ENCODE assay signal across 10 mouse cellular contexts in the genomic region with DNA sequence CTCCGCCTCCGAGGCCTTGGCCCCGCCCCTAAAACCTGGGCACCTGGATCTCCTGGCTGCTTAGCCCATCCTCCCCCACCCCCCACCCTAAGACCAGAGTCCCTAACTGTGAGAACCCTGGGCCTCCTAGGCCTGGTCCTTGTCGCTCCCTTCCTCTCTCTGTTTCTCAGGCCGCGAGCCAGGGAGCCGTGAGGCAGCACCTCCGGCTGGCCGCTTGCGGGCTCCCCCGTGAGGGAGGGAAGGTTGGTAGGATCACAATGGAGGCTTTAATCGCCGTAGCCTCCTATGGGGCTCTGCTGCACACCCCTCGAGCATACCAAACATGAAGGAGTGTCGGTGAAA. TPM values are rescaled to one million over a fixed set of nuclear protein-coding genes. Genes with fewer than 3 reads are reported as not detected.
DNase-seq lines count a peak whose midpoint lies in the region; ATAC-seq and TF ChIP-seq lines count a peak whose summit lies in the region.
"Had no signal": no experiment of that assay in that cellular context is flagged by ENCODE, and none has a peak within 500 bp of the region (broad histone marks: within the 10 kb centered on the region; RNA-seq: fewer than 3 reads in every experiment).

No protein-coding gene starts in this region.

- no peak for TF ChIP-seq POLR2A in brain, embryonic 14.5 days (IDR thresholded peaks at IDR 0.05; ENCODE audit: borderline replicate concordance, extremely low read depth, insufficient read depth, insufficient read length, poor library complexity, severe bottlenecking)

- no peaks in the 10 kb centered on the region for H3K9me3 ChIP-seq in heart, postnatal 0 days (replicated peaks; ENCODE audit: control insufficient read depth, low read length)
- no peaks in the 10 kb centered on the region for H3K9me3 ChIP-seq in hindbrain, embryonic 14.5 days (ENCODE audit: control insufficient read depth, low read length)
- H3K9me3 ChIP-seq in midbrain, embryonic 12.5 days, result no peaks in the 10 kb centered on the region

- no peak for ATAC-seq in heart, postnatal 0 days (ENCODE audit: insufficient read depth, low read depth)
- ATAC-seq in hindbrain, embryonic 14.5 days (ENCODE audit: low FRiP score), result no peak
- ATAC-seq in midbrain, embryonic 12.5 days (ENCODE audit: low FRiP score, low read depth), result no peak

- 0 out of 2 replicates have a peak, but pooled peaks have one; percentile 5 for TF ChIP-seq EP300 in heart, postnatal 0 days (IDR thresholded peaks at IDR 0.05; ENCODE audit: low read depth)

- H3K27ac ChIP-seq in heart, postnatal 0 days (ENCODE audit: low read depth), result peak overlapping the region; percentile 93
- H3K27ac ChIP-seq in hindbrain, embryonic 14.5 days, result peak overlapping the region; percentile 91
- H3K27ac ChIP-seq in midbrain, embryonic 12.5 days (replicated peaks), result peak overlapping the region; percentile 88

- DNase-seq in heart, postnatal 0 days (ENCODE audit: low spot score), result no peak
- no peak for DNase-seq in heart, adult 11 months
- DNase-seq in brain, embryonic 14.5 days (ENCODE audit: low read depth), result no peak
- DNase-seq in hindbrain, embryonic 14.5 days (ENCODE audit: low spot score), result no peak
- no peak for DNase-seq in spleen, postnatal 4 days (ENCODE audit: low spot score in 2 of 2)
- no peak for DNase-seq in right cerebral cortex, postnatal 10 days (ENCODE audit: low spot score in 2 of 2)
- no peak for DNase-seq in thymus, postnatal 4 days

- H3K4me3 ChIP-seq in heart, postnatal 0 days (ENCODE audit: low read depth, low read length), result peak overlapping the region; percentile 78
- H3K4me3 ChIP-seq in hindbrain, embryonic 14.5 days (replicated peaks; ENCODE audit: low read length), result peak overlapping the region; percentile 62
- peak overlapping the region; percentile 85 for H3K4me3 ChIP-seq in midbrain, embryonic 12.5 days

- H3K27me3 ChIP-seq in heart, postnatal 0 days (ENCODE audit: control insufficient read depth, insufficient read depth, low read length), result no peaks in the 10 kb centered on the region
- no peaks in the 10 kb centered on the region for H3K27me3 ChIP-seq in hindbrain, embryonic 14.5 days (ENCODE audit: control insufficient read depth, insufficient read depth, low read length)
- no peaks in the 10 kb centered on the region for H3K27me3 ChIP-seq in midbrain, embryonic 12.5 days
- H3K27me3 ChIP-seq: Patski had no signal

- H3K9ac ChIP-seq in heart, postnatal 0 days (replicated peaks; ENCODE audit: low read depth, low read length), result peak overlapping the region; percentile 68
- H3K9ac ChIP-seq in hindbrain, embryonic 14.5 days, result peak overlapping the region; percentile 68
- H3K9ac ChIP-seq in midbrain, embryonic 12.5 days (replicated peaks), result peak overlapping the region; percentile 82

- peak overlapping the region; percentile 68 for H3K4me2 ChIP-seq in heart, postnatal 0 days (ENCODE audit: low read depth, low read length)
- H3K4me2 ChIP-seq in hindbrain, embryonic 14.5 days (replicated peaks), result peak overlapping the region; percentile 81
- H3K4me2 ChIP-seq in midbrain, embryonic 12.5 days (replicated peaks), result peak overlapping the region; percentile 67

- under 1% methylated on average over 15 of the region's 15 CpGs for WGBS in heart, postnatal 0 days
- 0% methylated on average over 12 of the region's 15 CpGs for WGBS in hindbrain, embryonic 14.5 days
- 1% methylated on average over 15 of the region's 15 CpGs for WGBS in midbrain, embryonic 12.5 days

- H3K36me3 ChIP-seq in heart, postnatal 0 days (replicated peaks; ENCODE audit: control insufficient read depth, insufficient read depth, low read length), result peaks cover 7% of the 10 kb centered on the region
- peaks cover 3% of the 10 kb centered on the region for H3K36me3 ChIP-seq in hindbrain, embryonic 14.5 days (replicated peaks; ENCODE audit: control insufficient read depth, insufficient read depth)
- H3K36me3 ChIP-seq in midbrain, embryonic 12.5 days, result peaks cover 8% of the 10 kb centered on the region

- TF ChIP-seq CTCF in heart, postnatal 0 days (IDR thresholded peaks at IDR 0.05; ENCODE audit: low read depth), result peak; percentile 22
- TF ChIP-seq CTCF in brain, embryonic 14.5 days (IDR thresholded peaks at IDR 0.05; ENCODE audit: borderline replicate concordance, extremely low read depth, insufficient read depth, insufficient read length), result peak; percentile 8; the same call in 1 of the 2 replicates

- peaks cover 27% of the 10 kb centered on the region for H3K4me1 ChIP-seq in heart, postnatal 0 days (ENCODE audit: control insufficient read depth, insufficient read depth)
- H3K4me1 ChIP-seq in hindbrain, embryonic 14.5 days (replicated peaks; ENCODE audit: control insufficient read depth, insufficient read depth, low read length), result peaks cover 31% of the 10 kb centered on the region
- H3K4me1 ChIP-seq in midbrain, embryonic 12.5 days, result peaks cover 62% of the 10 kb centered on the region

RNA-seq across cellular contexts. Expression of gene Mtmr4, which starts 0.4 kb away (rescaled TPM):
- 12.4 and 17.3 TPM in 2 replicates for total RNA-seq in heart, postnatal 0 days (2014; rRNA removed; ENCODE audit: low replicate concordance)
- polyA plus RNA-seq in heart, postnatal 0 days (2015; fragmentation: Nextera tagmentation; extraction: Ambion mirVana), result 6.0 and 7.0 TPM in 2 replicates
- polyA plus RNA-seq in brain, embryonic 14.5 days (2012; rRNA removed), result 72.7 and 80.3 TPM in 2 replicates
- 53.4 and 68.7 TPM in 2 replicates for polyA plus RNA-seq in hindbrain, embryonic 14.5 days (2014; fragmentation: Nextera tagmentation; extraction: Ambion mirVana)
- 76.9 and 87.9 TPM in 2 replicates for polyA plus RNA-seq in midbrain, embryonic 12.5 days (2016; fragmentation: Nextera tagmentation; extraction: Ambion mirVana)

RNA-seq across cellular contexts. Expression of gene Sept4, which starts 23.6 kb away (rescaled TPM):
- total RNA-seq in heart, postnatal 0 days (2014; rRNA removed; ENCODE audit: low replicate concordance), result 13.9 and 20.6 TPM in 2 replicates
- polyA plus RNA-seq in heart, postnatal 0 days (2015; fragmentation: Nextera tagmentation; extraction: Ambion mirVana), result 47.8 and 49.1 TPM in 2 replicates
- 17.0 and 19.4 TPM in 2 replicates for polyA plus RNA-seq in brain, embryonic 14.5 days (2012; rRNA removed)
- 26.2 and 29.6 TPM in 2 replicates for polyA plus RNA-seq in hindbrain, embryonic 14.5 days (2014; fragmentation: Nextera tagmentation; extraction: Ambion mirVana)
- 12.5 and 14.3 TPM in 2 replicates for polyA plus RNA-seq in midbrain, embryonic 12.5 days (2016; fragmentation: Nextera tagmentation; extraction: Ambion mirVana)

RNA-seq across cellular contexts. Expression of gene Hsf5, which starts 24.6 kb away (rescaled TPM):
- total RNA-seq in heart, postnatal 0 days (2014; rRNA removed; ENCODE audit: low replicate concordance), result not detected in 2 replicates
- 0.03 TPM in 1 of 2 replicates, not detected in the other for polyA plus RNA-seq in heart, postnatal 0 days (2015; fragmentation: Nextera tagmentation; extraction: Ambion mirVana)
- 0.23 and 0.26 TPM in 2 replicates for polyA plus RNA-seq in brain, embryonic 14.5 days (2012; rRNA removed)
- 0.31 and 0.33 TPM in 2 replicates for polyA plus RNA-seq in hindbrain, embryonic 14.5 days (2014; fragmentation: Nextera tagmentation; extraction: Ambion mirVana)
- 0.36 and 0.38 TPM in 2 replicates for polyA plus RNA-seq in midbrain, embryonic 12.5 days (2016; fragmentation: Nextera tagmentation; extraction: Ambion mirVana)

RNA-seq across cellular contexts. Expression of gene Gm11492, which starts 25.9 kb away (rescaled TPM):
- total RNA-seq in heart, postnatal 0 days (2014; rRNA removed; ENCODE audit: low replicate concordance), result not detected in 2 replicates
- polyA plus RNA-seq in heart, postnatal 0 days (2015; fragmentation: Nextera tagmentation; extraction: Ambion mirVana), result not detected in 2 replicates
- not detected in 2 replicates for polyA plus RNA-seq in brain, embryonic 14.5 days (2012; rRNA removed)
- not detected in 2 replicates for polyA plus RNA-seq in hindbrain, embryonic 14.5 days (2014; fragmentation: Nextera tagmentation; extraction: Ambion mirVana)
- polyA plus RNA-seq in midbrain, embryonic 12.5 days (2016; fragmentation: Nextera tagmentation; extraction: Ambion mirVana), result not detected in 2 replicates
- total RNA-seq: gastrocnemius, adult 8-10 months had no signal
- polyA plus RNA-seq: Patski had no signal
